Mouse (Mus musculus) forebrain, postnatal 0 days (tissue): ENCODE results near the gene Col4a3. TPM values are rescaled to one million over a fixed set of nuclear protein-coding genes. Genes with fewer than 3 reads are reported as not detected.

Source experiments
- ATAC-seq: fragments of 200-750 bp; cut with Nextera tagmentation; 2 replicates; pipeline ENCODE4 v1.8.0; 2017; ENCODE audit warnings: mild to moderate bottlenecking, moderate library complexity
- DNase-seq: peaks from one replicate; pipeline ENCODE4 v3.0.0-alpha.2; 2015
- H3K27ac ChIP-seq: fragments of 300-500 bp; sonication (generic); 2 replicates; pipeline ENCODE4 v1.5.1; 2014; ENCODE audit warnings: low read depth, mild to moderate bottlenecking, antibody characterized with exemption, low read length, moderate library complexity, mixed read lengths
- H3K27me3 ChIP-seq: fragments of 300-500 bp; sonication (generic); 2 replicates; pipeline ENCODE4 v1.6.1; 2014; ENCODE audit warnings: mild to moderate bottlenecking, low read length, mixed read lengths; ENCODE audit not compliant: insufficient read depth
- H3K36me3 ChIP-seq: fragments of 300-500 bp; sonication (generic); 2 replicates; pipeline ENCODE4 v1.6.1; 2014; ENCODE audit warnings: mild to moderate bottlenecking, moderate library complexity; ENCODE audit not compliant: insufficient read depth
- H3K4me1 ChIP-seq: fragments of 300-500 bp; sonication (generic); 2 replicates; pipeline ENCODE4 v1.6.1; 2014; ENCODE audit warnings: antibody characterized with exemption; ENCODE audit not compliant: insufficient read depth
- H3K4me2 ChIP-seq: fragments of 300-500 bp; sonication (generic); 2 replicates; pipeline ENCODE4 v1.6.1; 2014; ENCODE audit warnings: low read depth, mild to moderate bottlenecking, moderate library complexity
- H3K4me3 ChIP-seq: fragments of 300-500 bp; sonication (generic); 2 replicates; pipeline ENCODE4 v1.5.1; 2014; ENCODE audit warnings: low read depth, low read length, mixed read lengths
- H3K9ac ChIP-seq: fragments of 300-500 bp; sonication (generic); 2 replicates; pipeline ENCODE4 v1.6.1; 2014; ENCODE audit warnings: mild to moderate bottlenecking
- H3K9me3 ChIP-seq: fragments of 300-500 bp; sonication (generic); 2 replicates; pipeline ENCODE4 v1.6.1; 2016; ENCODE audit warnings: low read length
- CTCF ChIP-seq: sonication (generic); IDR thresholded peaks from 2 replicates; pipeline ENCODE4 v1.5.1; 2016; ENCODE audit warnings: antibody characterized with exemption, control low read depth, low read depth
- WGBS: fragments of 180-500 bp; shearing (Covaris S2); extraction: QIAGEN DNeasy Blood & Tissue Kit; methylation state at CpG from one replicate; pipeline ENCODE4 v1.1.7; 2014; 5-methylcytosine and 5-hydroxymethylcytosine counted together
- polyA plus RNA-seq: library from polyadenylated mRNA; unstranded; fragments of >200 nt; fragmentation: Nextera tagmentation; extraction: Ambion mirVana; gene quantifications from 2 replicates; pipeline ENCODE4 v1.2.1, GENCODE M21; 2015
- total RNA-seq: library from RNA; depleted of rRNA; stranded (reverse); fragments of >200 nt; gene quantifications from 2 replicates; pipeline ENCODE4 v1.2.3, GENCODE M21; 2014

Gene Col4a3
- total and polyA plus RNA-seq, 2 experiments from 2014 or later: 0.27 to 0.57 TPM

- WGBS: 9% methylated on average over 38 of the region's 38 CpGs
- Histone ChIP-seq H3K4me2 (peak within 1 kb of the TSS; percentile 65), H3K4me3 (peak within 1 kb of the TSS; percentile 73), H3K4me1 (peaks cover 11% of the 10 kb centered on the region), H3K27ac (peak within 1 kb of the TSS; percentile 62), H3K9ac (peak within 1 kb of the TSS; percentile 83), H3K9me3 (no peaks in the 10 kb centered on the region), H3K36me3 (peaks cover 5% of the 10 kb centered on the region; the same call in 1 of the 2 replicates), H3K27me3 (peaks cover 23% of the 10 kb centered on the region)
- ATAC-seq (peak; percentile 99), DNase-seq (peak; percentile 95)
- TF ChIP-seq CTCF: no peak
Observed at GRCm38 (mm10) chr1:82724339-82725025, 137.8 kb downstream of the Col4a3 start, which contains the start of gene Mff. Gene Mff, plus strand, starts transcription at chr1:82724890.

GRCm38 (mm10) chr1:82725026-82725874, 138.5 kb downstream of the Col4a3 start:
- peak overlapping the region; percentile 73 for H3K4me3 ChIP-seq
- peaks cover 12% of the 10 kb centered on the region for H3K36me3 ChIP-seq
- 1% methylated on average over 37 of the region's 37 CpGs for WGBS

GRCm38 (mm10) chr1:82725875-82726185, 139.1 kb downstream of the Col4a3 start:
- peaks cover 21% of the 10 kb centered on the region for H3K27me3 ChIP-seq
- 28% methylated on average over 4 of the region's 4 CpGs for WGBS
- no peak for ATAC-seq
- no peak for TF ChIP-seq CTCF
- DNase-seq: no peak
- peaks cover 16% of the 10 kb centered on the region for H3K36me3 ChIP-seq
- H3K9me3 ChIP-seq: no peaks in the 10 kb centered on the region
- peak overlapping the region; percentile 73 for H3K4me3 ChIP-seq
- H3K4me1 ChIP-seq: peaks cover 11% of the 10 kb centered on the region
- no peak overlapping the region for H3K27ac ChIP-seq
- peak overlapping the region; percentile 65 for H3K4me2 ChIP-seq
- H3K9ac ChIP-seq: peak overlapping the region; percentile 83

More at GRCm38 (mm10) chr1:82725026-82725874, 138.5 kb downstream of the Col4a3 start:
- no peak for TF ChIP-seq CTCF
- H3K27me3 ChIP-seq: peaks cover 23% of the 10 kb centered on the region
- ATAC-seq: peak; percentile 91
- peak overlapping the region; percentile 62 for H3K27ac ChIP-seq
- DNase-seq: no peak
- H3K9me3 ChIP-seq: no peaks in the 10 kb centered on the region
- H3K9ac ChIP-seq: peak overlapping the region; percentile 83
- H3K4me2 ChIP-seq: peak overlapping the region; percentile 65
- H3K4me1 ChIP-seq: peaks cover 11% of the 10 kb centered on the region

GRCm38 (mm10) chr1:82726482-82726881, 139.8 kb downstream of the Col4a3 start:
- DNase-seq: no peak
- 91% methylated on average over 5 of the region's 5 CpGs for whole genome bisulfite sequencing
- no peak for ATAC-seq
- Histone ChIP-seq H3K4me2 (peak overlapping the region; percentile 65; the same call in 1 of the 2 replicates), H3K4me1 (peaks cover 11% of the 10 kb centered on the region), H3K4me3 (no peak overlapping the region), H3K27ac (no peak overlapping the region), H3K9ac (no peak overlapping the region), H3K27me3 (peaks cover 15% of the 10 kb centered on the region), H3K36me3 (peaks cover 22% of the 10 kb centered on the region), H3K9me3 (no peaks in the 10 kb centered on the region)
- no peak for TF ChIP-seq CTCF

- no peaks in the 10 kb centered on the region for H3K9me3 ChIP-seq
- no peaks in the 10 kb centered on the region for H3K27me3 ChIP-seq
- DNase-seq (no peak), ATAC-seq (no peak)
- H3K4me3 ChIP-seq: no peak overlapping the region
- no peak for TF ChIP-seq CTCF
- H3K4me1 ChIP-seq: no peaks in the 10 kb centered on the region
- H3K27ac ChIP-seq: no peak overlapping the region
- WGBS: 97% methylated on average over 1 of the region's 1 CpGs
- no peak overlapping the region for H3K9ac ChIP-seq
- H3K4me2 ChIP-seq: no peak overlapping the region
- peaks cover 62% of the 10 kb centered on the region for H3K36me3 ChIP-seq
Observed at GRCm38 (mm10) chr1:82733357-82733756, 146.6 kb downstream of the Col4a3 start.

- ATAC-seq (no peak), DNase-seq (no peak)
Observed at GRCm38 (mm10) chr1:82738066-82738465, 151.3 kb downstream of the Col4a3 start.

GRCm38 (mm10) chr1:82741539-82741938, 154.8 kb downstream of the Col4a3 start:
- Histone ChIP-seq H3K27me3 (no peaks in the 10 kb centered on the region), H3K9ac (no peak overlapping the region), H3K4me3 (no peak overlapping the region), H3K36me3 (peaks cover 32% of the 10 kb centered on the region), H3K4me1 (no peaks in the 10 kb centered on the region), H3K27ac (no peak overlapping the region), H3K4me2 (no peak overlapping the region), H3K9me3 (no peaks in the 10 kb centered on the region)
- ATAC-seq (no peak), DNase-seq (no peak)
- WGBS: 91% methylated on average over 7 of the region's 7 CpGs
- no peak for TF ChIP-seq CTCF

More at GRCm38 (mm10) chr1:82738066-82738465, 151.3 kb downstream of the Col4a3 start:
- Histone ChIP-seq H3K9ac (no peak overlapping the region), H3K27ac (no peak overlapping the region), H3K4me3 (no peak overlapping the region), H3K9me3 (no peaks in the 10 kb centered on the region), H3K36me3 (peaks cover 48% of the 10 kb centered on the region), H3K4me1 (no peaks in the 10 kb centered on the region), H3K4me2 (no peak overlapping the region), H3K27me3 (no peaks in the 10 kb centered on the region)
- TF ChIP-seq CTCF: no peak
- WGBS: 85% methylated on average over 1 of the region's 1 CpGs
